Mouse (Mus musculus): ENCODE measurements around the gene Slf2. TPM values are rescaled to one million over a fixed set of nuclear protein-coding genes. Genes with fewer than 3 reads are reported as not detected.
A peak's percentile ranks its signal among the peaks of the same experiment; 100 is the strongest.

The Slf2 gene
- total RNA-seq, 4 experiments from 2014 or later: 18.2 to 21.9 (median 19.7) TPM

DNA sequence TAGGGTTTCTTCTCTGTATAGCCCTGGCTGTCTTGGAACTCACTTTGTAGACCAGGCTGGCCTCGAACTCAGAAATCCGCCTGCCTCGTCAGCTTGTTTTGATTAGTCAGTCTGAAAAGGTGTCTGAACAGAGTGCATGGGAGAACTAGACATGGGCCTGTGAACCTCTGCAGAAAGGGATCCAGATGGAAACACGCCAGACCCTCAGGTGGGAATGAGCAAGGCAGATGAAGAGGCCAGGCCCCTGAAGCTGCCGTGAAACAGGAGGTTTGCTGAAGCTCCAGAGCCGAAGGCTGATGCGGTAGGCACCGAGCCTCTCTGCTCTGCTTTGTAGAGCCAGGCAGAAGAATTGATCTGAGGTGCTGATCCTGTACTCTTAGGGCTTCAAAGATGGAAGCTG is 81.3 kb downstream of the Slf2 start:
- no peak for DNase-seq (ENCODE audit: low spot score)

DNA sequence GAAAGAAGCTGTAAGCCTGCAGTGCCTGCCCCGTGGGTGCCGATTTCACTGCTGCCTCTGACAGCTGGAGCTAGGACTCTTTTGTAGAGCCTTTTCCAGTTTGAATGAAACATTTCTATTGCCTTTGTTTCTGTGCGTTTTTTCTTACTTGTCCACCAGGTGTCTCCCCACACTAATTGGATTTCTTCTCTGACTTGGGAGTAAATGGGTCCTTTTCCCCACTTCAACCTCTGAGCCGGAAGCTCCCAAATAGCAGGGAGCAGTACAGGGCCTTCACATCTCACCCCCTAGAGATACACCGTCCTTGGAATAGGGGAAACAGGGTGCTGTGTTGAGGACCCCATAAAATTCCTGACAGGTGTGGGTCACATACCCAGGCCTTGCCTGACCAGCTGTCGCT is 81.7 kb downstream of the Slf2 start:
- DNase-seq (ENCODE audit: low spot score): no peak

DNA sequence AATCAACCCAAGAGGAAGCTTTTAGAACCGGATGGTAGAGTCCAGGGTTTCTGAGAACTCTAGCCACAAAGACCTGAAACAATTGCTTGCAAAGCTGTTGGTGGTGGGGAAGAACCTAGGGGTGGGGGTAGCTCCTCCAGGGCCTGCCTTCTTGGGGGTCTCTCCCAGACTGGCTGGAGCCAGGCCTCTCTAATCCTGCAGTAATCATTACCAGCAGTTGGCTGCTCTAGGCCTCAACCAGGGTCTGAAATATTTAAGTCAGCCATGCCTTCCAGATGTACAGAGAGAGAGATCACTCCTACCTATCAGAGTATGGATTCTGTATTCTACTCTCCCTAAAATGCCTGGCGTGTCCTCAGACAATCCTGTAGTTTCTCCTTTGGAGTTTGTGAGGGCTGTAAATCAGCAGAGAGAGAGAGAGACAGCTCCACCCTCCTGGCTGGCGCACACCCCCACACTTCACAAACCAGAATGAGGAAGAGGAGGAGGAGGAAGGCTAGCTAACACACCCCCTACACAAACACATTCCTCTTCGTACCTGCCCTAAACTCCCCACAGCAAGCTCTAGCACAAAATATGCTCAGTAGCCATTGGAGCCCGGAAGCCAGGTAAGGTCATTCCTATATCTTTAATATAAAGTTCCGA is 82.8 kb downstream of the Slf2 start:
- no peak for DNase-seq (ENCODE audit: low spot score)

DNA sequence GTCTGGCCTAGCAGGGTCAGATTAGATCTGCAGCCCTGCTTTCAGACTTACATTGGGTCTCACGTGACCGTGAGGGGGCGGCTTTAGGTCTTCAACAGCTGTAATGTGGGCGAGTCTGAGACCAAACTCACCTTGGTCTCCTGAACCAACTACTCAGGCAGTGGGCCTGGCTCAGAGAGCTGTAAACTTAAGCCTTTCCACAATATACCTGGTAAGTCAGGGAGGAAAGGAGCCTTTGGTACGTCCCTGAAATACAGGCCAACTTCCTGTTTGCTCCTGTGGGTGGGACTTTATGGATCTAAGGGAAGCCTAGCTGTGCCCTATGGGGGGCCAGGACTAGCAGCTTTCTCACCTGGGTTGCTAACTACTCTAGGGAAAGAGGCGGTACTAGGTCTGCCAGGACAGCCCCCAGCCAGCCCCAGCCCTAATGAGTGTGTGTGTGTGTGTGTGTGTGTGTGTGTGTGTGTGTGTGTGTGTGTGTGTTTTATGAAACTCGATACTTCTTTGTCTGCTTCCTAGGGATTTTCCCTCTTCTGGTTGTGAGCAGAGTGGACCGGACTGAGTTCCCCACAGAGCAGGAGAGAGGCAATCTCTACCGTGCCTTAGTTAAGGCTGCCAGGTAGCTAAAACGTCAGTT is 83.5 kb downstream of the Slf2 start, which contains the start of gene Lzts2:
Lzts2 (plus strand) TSS at position 80 of the 637 bp plus-strand sequence.
- DNase-seq (ENCODE audit: low spot score): no peak

DNA sequence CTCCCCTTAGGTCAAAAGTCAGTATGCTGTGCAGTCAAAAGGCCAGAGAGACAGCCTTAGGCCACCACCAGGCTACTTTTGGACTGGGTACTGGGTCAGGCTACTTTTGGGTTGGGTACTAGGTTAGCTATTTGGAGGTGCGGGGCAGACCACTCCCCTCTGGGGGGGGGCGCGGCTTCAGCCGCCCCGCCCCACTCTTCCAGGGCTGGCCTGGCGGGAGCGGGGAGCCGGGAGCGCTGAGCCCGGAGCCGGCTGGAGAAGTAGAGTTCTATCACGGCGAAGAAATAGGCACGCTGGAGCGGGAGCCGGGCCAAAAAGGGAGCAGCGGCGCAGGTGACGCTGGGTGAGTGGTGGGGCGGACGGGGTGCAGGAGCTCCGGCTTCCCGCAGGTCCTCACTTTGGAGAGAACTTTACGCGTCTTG is 84.0 kb downstream of the Slf2 start:
- DNase-seq (ENCODE audit: low spot score): peak; percentile 52

DNA sequence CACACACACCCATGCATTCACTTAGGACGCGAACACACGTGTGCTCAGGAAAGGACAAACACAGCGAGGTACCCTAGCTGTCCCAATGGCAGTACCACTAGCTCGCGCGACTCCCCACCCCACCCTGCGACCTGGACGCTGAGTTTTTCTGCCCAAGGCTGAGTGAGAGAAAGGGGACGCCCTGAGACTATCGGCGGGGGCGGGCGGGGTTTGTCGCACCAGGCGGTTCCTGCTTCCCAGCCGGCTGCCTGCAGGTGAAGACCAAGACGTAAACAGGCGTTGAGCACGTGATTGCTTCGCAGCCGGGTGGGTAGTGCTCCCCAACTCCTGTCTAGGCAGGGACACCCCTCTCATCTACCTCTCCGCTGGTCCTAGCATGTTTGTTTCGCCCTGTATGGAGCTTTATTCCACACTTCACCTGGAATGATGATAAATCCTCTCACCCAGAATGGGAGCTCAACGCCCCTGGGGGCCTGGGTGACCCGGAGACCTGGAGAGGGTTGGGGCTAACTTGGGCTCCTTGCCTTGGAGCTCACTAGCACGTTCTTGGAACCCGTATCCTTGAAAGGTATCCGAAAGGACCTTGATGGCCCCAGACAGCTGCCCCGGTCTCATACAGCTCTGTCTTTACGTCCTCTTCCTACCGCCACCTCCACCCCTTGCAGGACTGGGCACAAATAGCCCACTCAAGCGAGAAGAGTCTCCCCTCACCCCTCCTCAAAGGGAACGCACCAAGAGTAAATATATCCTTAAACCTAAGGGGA is 84.7 kb downstream of the Slf2 start:
- peak; percentile 55 for DNase-seq (ENCODE audit: low spot score)

DNA sequence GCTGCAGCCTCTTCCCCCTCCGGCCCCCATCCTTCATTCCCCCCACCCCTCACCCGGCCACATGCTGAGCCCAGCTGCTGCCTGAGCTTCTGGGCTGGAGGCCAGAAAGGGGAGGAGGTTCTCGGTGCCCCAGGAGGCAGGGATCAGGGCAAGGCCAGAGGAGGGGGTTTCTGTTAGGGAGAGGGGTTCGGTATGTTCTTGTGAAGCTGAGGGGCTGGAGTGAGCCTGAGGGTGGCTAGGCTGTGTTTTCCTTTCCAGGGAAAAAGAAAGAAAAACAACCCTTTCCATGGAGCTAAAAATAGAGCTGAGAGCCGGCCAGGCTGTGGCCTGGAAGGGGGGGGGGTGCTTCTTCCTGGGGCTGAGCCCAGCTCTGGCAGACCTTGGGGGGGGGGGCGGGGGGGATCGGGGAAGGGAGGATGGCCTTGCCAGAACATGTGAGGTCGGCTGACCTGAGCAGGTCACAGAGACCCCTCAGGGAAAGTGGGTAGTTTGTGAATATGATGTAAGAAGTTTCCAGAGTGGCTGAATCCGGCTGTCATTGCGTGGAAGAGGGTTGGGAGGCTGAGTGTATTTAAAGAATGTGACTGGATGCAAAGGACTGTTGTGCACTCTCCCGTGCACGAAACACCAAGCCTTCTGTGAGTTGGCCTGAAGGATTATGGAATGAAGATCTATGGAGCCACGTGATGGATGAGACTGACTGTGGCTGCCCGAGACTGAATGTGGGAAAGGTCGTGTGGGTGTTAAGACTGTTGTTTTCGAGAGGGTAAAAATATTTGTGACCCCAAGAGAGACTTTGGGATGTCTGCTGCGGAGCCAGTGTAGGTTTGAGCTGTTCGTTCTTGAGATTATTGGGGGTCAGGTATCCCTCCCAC is 85.6 kb downstream of the Slf2 start:
- peak; percentile 82 for DNase-seq (ENCODE audit: low spot score)

DNA sequence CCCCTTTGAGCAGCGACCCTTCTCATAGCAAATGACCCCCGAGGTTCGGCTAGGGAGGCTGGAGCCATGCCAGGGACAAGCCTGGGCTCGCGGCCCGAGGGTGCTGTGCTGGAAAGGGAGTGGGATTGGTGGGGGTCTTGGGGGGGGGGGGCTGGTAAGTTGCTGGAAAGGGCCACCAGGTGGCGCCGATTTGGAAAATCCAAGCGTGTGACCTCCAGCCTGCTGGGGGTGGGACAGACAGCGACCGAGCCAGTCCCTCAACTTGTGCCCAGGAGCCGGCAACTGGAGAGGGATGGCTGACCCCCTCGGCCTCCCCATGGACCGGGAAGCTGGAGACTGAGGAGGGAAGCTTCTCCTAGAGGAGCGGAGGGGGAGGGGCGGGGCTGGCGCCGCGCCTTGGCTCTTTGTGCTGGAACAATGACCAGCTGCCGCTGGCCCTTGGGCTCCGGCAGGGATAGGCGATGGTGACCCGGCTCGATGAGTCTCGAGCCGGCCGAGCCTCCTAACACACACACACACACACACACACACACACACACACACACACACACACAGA is 86.3 kb downstream of the Slf2 start:
- peak; percentile 80 for DNase-seq (ENCODE audit: low spot score)

DNA sequence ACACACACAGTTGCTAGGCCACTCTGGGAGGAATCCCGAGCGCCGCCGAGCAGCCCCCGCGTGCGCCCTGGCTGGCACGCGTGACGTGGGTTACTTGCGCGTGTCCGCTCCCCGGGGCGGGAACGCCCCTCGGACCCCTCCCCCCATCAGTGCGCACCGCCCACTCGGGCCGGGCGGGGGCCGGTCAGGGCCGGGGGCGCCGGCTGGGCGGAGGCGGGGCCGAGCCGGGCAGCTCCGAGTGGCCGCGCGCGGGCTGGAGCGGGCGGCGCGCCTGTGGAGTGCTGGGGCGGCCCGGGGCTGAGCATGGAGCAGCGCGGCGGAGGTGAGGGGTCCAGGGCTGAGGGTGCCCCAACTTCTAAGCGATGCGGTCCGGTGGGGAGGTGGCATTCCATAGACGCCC is 87.0 kb downstream of the Slf2 start:
- peak; percentile 82 for DNase-seq (ENCODE audit: low spot score)

DNA sequence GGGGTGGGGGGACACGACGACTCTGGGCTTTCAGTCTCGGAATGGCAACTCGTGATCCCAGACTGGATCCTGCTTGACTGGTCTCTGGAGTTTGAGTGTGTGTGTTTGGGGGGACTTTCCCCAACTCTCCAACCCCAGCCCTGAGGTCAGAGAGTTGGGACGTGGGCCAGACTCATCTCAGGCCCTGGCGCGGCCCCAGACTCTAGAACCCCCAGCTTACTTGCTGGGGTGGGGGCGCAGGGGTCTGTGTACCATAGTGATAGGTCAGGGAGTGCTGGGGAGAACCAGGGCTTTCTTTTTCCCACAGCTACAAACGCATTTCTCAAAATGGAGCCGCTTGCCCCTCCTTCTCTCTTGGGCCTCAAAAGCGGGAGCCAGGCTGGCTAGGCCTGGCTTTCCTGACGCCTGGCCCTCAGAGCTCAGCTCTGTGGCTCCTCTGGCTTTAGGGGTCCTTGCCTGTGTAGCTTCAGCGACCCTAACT is 87.4 kb downstream of the Slf2 start:
- DNase-seq (ENCODE audit: low spot score): no peak

DNA sequence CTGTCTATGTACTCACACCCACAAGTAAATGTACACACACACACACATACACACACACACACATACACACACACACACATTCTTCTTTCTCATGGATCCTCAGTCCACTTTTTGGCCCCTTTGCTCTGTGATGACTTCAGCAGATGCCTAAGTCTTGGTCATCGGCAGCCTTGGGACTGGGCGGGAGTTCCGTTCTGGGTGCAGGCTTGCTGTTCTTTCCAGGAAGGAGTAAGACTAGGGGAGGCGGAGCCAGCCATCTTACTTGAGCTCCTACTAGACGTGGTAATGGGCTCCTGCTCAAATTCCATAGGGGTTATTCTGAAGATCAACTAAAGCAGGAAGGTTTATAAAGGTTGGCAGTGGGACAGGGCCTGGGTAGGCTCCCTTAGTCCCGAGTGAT is 89.4 kb downstream of the Slf2 start:
- peak; percentile 85 for DNase-seq (ENCODE audit: low spot score)

DNA sequence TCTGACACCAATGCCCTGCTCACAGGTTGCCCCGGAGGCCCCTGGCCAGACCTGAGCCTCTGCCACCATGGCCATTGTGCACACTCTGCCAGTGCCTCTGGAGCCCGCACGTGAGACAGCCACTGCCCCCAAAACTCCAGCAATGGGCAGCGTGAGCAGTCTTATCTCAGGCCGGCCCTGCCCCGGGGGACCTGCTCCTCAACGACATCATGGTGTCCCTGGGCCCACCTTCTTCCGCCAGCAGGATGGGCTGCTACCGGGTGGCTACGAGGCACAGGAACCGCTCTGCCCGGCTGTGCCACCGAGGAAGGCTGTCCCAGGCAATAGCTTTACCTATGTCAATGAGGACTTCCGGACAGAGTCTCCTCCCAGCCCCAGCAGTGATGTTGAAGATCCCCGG is 90.4 kb downstream of the Slf2 start:
- DNase-seq (ENCODE audit: low spot score): no peak

DNA sequence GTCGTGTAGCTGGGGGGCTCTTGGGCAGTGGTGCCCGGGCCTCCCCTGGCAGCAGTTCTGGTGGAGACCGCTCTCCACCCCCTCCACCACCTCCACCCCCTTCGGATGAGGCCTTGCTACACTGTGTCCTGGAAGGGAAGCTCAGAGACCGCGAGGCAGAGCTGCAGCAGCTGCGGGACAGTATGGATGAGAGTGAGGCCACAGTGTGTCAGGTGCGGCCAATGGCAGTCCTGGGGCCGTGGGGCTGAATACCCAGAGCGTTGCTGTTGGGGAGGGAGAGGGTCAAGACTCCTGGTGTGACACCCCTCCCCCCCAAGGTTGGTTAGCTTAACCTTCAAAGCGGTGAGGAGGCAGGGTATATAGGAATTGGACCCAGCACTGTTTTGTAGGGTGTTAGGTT is 93.0 kb downstream of the Slf2 start:
- no peak for DNase-seq (ENCODE audit: low spot score)

DNA sequence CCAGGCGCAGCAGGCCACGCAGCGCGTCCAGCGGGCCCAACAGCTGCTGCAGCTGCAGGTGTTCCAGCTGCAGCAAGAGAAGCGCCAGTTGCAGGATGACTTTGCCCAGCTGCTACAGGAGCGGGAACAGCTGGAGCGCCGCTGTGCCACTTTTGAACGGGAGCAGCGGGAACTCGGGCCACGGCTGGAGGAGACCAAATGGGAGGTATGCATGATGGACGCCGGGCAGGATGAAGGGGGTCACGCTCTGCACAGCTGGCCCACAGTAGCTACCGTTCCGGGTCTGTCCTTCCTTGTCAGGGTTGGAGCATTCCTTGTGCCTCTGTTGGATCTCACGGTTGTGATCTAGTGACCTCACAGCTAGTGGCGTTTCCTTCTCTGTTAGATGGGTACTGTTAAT is 93.8 kb downstream of the Slf2 start:
- DNase-seq (ENCODE audit: low spot score): no peak

DNA sequence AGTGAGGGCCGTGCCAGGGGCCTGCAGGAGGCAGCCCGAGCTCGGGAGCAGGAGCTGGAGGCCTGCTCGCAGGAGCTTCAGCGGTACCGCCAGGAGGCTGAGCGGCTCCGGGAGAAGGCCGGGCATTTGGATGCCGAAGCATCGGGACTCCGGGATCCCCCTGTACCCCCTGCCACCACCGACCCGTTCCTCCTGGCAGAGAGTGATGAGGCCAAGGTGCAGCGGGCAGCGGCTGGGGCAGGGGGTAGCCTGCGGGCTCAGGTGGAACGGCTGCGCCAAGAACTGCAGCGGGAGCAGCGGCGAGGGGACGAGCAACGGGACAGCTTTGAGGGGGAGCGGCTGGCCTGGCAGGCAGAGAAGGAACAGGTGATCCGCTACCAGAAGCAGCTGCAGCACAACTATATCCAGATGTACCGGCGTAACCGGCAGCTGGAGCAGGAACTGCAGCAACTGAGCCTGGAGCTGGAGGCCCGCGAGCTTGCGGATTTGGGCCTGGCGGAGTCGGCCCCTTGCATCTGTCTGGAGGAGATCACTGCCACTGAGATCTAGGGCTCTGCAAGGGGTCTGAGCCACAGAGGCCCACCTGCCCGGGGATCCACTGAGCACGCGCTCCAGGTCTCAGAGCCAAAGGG is 95.1 kb downstream of the Slf2 start:
- no peak for DNase-seq (ENCODE audit: low spot score)

DNA sequence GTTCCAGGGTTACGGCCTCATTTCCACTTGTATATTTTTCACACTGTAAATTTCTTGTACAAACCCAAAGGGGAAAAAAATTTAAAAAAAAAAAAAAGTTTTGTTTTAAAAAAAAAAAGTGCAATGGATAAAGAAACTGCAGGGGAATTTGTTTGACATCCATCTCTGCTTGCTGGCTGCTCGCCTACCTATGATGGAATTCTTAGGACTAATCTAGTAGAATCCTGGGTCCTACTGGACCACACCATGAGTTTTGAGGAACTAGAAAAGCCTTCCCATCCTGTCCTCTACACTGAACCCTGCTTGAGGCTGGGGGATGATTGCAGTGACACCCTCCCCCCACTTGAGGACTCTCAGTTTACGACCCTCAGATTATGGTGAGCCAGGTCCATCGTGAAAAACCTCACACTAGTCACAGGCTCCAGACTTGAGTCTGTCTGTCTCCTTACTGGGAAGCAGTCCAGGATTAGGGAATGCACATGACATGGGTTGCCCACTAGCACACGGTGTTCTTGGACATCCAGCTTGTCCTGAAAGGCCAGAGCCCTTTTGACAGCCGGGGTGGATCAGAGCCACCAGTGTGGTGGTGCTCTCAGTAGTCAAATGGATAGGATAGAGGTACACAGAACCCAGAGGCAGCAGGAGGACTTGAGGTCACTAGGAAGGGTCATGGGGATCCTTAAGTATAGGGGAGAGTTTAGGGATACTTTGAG is 96.2 kb downstream of the Slf2 start:
- peak; percentile 57 for DNase-seq (ENCODE audit: low spot score)

DNA sequence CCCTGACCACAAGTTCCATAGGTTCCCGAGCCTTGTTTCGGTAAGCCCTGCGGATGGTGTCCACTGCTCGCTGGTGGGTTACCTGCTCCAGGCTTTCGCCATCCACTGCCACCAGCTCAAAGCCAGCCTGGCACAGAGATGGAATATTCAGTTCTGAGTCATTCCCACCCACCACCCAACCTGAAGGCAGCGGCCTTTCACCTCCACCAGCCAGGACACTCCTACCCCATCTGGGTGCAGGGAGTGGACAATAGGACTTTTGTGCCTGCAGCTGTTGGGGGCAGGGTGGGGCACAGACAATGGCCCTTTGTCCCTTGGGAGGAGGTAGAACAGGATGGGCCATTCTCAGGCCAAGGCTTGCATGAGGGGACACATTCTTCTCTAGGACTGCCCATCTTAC is 96.9 kb downstream of the Slf2 start:
- DNase-seq (ENCODE audit: low spot score): no peak

DNA sequence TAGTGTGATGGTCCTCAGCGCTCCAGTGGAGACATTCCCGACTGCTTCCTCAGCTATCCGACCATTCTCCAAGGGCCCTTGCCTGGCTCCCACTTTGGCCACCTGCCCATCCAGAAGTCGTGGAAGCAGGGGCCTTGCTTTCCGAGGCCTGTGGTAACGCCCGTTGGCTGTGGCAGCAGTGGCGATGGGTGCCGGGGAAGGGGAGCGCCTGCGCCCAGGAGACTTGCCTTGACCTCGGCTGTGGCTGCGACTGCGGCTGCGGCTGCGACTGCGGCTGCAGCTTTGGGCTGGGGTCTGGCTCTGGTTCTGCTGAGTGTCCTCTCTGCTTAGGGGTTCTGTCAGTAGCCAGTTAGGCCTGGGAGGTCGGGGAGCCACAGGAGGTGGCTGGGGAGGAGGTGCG is 97.8 kb downstream of the Slf2 start:
- no peak for DNase-seq (ENCODE audit: low spot score)

DNA sequence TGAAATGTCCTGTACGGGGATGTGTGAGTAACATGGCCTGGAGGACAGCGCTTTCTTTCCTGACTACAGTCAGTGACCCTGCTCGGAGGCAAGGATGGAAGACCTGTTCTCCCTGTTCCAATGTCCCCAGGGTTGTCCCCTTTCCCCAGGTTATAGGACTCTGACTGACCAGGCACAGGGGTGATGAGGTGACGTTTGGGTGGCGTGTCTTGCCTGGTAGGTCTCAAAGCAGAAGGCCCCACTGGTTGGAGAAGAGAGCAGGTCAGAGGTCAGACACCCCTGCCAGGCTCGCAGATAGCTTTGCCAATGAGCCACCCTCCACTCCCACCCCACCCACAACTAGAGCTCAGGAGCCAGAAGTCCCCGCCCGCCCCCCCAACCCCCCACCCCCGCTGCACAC is 98.6 kb downstream of the Slf2 start:
- DNase-seq (ENCODE audit: low spot score): no peak

DNA sequence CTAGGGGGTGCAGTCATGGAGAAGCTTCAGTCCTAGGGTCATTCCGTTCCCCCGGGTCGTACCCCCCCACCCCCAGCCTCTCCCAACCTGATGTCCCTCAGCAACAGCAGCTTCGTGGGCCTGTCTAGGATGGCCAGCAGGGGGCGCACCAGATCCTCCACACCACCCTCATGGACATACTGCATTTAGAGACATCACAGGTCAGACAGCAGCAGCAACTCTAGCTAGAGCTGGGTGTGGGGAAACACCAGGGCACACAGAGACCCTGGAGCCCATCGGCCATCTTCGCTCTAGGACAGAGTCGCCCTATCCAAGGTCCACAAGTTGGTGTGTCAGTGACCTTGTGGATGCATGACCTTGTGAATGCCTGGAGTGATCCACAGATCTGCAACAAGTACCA is 99.2 kb downstream of the Slf2 start:
- DNase-seq (ENCODE audit: low spot score): no peak

Measured in heart, adult 8-10 months (tissue).